Mouse (Mus musculus): Measurements from ENCODE around the gene Stra6.

The Stra6 gene

GRCm38 (mm10) chr9:58049861-58050260, 13.7 kb upstream of the Stra6 start:
- DNase-seq (ENCODE audit: low read depth, low spot score): no peak

- DNase-seq (ENCODE audit: low read depth, low spot score): no peak
Measured at GRCm38 (mm10) chr9:58051937-58052336, 11.7 kb upstream of the Stra6 start.

- DNase-seq (ENCODE audit: low read depth, low spot score): peak; percentile 90
Measured at GRCm38 (mm10) chr9:58053102-58053501, 10.5 kb upstream of the Stra6 start.

- DNase-seq (ENCODE audit: low read depth, low spot score): no peak
Measured at GRCm38 (mm10) chr9:58053544-58053943, 10.0 kb upstream of the Stra6 start.

- DNase-seq (ENCODE audit: low read depth, low spot score): no peak
Measured at GRCm38 (mm10) chr9:58054032-58054431, 9.6 kb upstream of the Stra6 start.

GRCm38 (mm10) chr9:58055666-58056065, 7.9 kb upstream of the Stra6 start:
- DNase-seq (ENCODE audit: low read depth, low spot score): no peak

GRCm38 (mm10) chr9:58059920-58060319, 3.7 kb upstream of the Stra6 start:
- DNase-seq (ENCODE audit: low read depth, low spot score): no peak

GRCm38 (mm10) chr9:58060677-58061667, 2.6 kb upstream of the Stra6 start:
- DNase-seq (ENCODE audit: low read depth, low spot score): peak; percentile 81

- no peak for DNase-seq (ENCODE audit: low read depth, low spot score)
Measured at GRCm38 (mm10) chr9:58065532-58065931, 1.9 kb downstream of the Stra6 start.

GRCm38 (mm10) chr9:58065977-58066730, 2.6 kb downstream of the Stra6 start:
- no peak for DNase-seq (ENCODE audit: low read depth, low spot score)

GRCm38 (mm10) chr9:58066731-58067095, 3.1 kb downstream of the Stra6 start:
- DNase-seq (ENCODE audit: low read depth, low spot score): no peak

GRCm38 (mm10) chr9:58067546-58067945, 4.0 kb downstream of the Stra6 start:
- no peak for DNase-seq (ENCODE audit: low read depth, low spot score)

- no peak for DNase-seq (ENCODE audit: low read depth, low spot score)
Measured at GRCm38 (mm10) chr9:58074561-58074960, 11.0 kb downstream of the Stra6 start.

- no peak for DNase-seq (ENCODE audit: low read depth, low spot score)
Measured at GRCm38 (mm10) chr9:58084586-58084985, 21.0 kb downstream of the Stra6 start.

GRCm38 (mm10) chr9:58085074-58085473, 21.5 kb downstream of the Stra6 start:
- DNase-seq (ENCODE audit: low read depth, low spot score): peak; percentile 16

GRCm38 (mm10) chr9:58086203-58086602, 22.6 kb downstream of the Stra6 start:
- no peak for DNase-seq (ENCODE audit: low read depth, low spot score)

- no peak for DNase-seq (ENCODE audit: low read depth, low spot score)
Measured at GRCm38 (mm10) chr9:58086861-58087260, 23.3 kb downstream of the Stra6 start.

GRCm38 (mm10) chr9:58087277-58087998, 23.9 kb downstream of the Stra6 start:
- no peak for DNase-seq (ENCODE audit: low read depth, low spot score)

GRCm38 (mm10) chr9:58091623-58092425, 28.2 kb downstream of the Stra6 start:
- DNase-seq (ENCODE audit: low read depth, low spot score): no peak

- DNase-seq (ENCODE audit: low read depth, low spot score): no peak
Measured at GRCm38 (mm10) chr9:58092581-58093269, 29.1 kb downstream of the Stra6 start.

Data from ZHBTc4 (cell line).